In the genomic region with DNA sequence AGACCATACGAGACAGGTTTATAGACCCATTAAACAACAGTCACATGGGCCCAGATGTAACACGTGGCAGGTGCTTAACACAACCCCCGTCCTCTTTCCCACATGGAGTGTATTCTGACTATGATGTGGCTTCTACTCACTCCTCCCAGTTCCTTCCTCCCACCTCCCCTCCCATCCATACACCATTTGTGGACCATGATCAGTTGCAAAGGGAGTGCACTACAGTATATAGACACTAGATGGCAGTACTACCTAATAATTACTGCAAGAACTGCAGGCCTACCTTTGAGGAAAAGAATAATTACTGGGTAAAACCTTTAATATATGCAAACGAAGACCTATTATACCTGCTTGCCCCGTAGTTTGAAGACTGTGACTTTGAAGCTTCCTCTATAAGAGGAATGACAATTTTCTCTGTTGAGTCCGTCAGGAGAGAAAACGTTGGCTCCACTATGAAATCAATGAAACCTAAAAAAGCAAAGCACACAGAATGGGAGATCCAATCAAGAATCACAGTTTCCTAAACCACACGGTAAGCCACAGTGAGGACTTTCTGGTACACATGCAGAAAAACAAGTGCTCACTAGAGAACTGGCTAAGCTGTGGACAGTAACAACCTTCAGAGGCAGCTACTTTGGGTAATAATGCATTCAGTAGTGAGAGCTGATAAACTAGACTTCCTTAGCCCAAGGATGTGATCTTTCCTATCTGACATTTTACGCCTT, we compare ENCODE assay signal across 10 mouse cellular contexts.
DNase-seq lines count a peak whose midpoint lies in the region; ATAC-seq and TF ChIP-seq lines count a peak whose summit lies in the region.
"Had no signal": no experiment of that assay in that cellular context is flagged by ENCODE, and none has a peak within 500 bp of the region (broad histone marks: within the 10 kb centered on the region; RNA-seq: fewer than 3 reads in every experiment).

No protein-coding gene starts in this region.

- intact Hi-C loops in gastrocnemius, postnatal 36 days (cut with DNase I) = no loop called here

- no peak overlapping the region for H3K27ac ChIP-seq in thymus, adult 2 months (ENCODE audit: control insufficient read depth, insufficient read depth, low read length)
- H3K27ac ChIP-seq in liver, embryonic 13.5 days = no peak overlapping the region
- no peak overlapping the region for H3K27ac ChIP-seq in neural tube, embryonic 14.5 days (ENCODE audit: low read depth, low read length)
- H3K27ac ChIP-seq: stomach, embryonic 15.5 days had no signal

- no peak for TF ChIP-seq POLR2A in thymus, adult 2 months (IDR thresholded peaks at IDR 0.05; ENCODE audit: control insufficient read depth, extremely low read depth, insufficient read depth, low read length, poor library complexity)

- no peak overlapping the region for H3K4me3 ChIP-seq in thymus, adult 2 months (ENCODE audit: control insufficient read depth, insufficient read depth, low read length)
- no peak overlapping the region for H3K4me3 ChIP-seq in liver, embryonic 13.5 days (replicated peaks)
- no peak overlapping the region for H3K4me3 ChIP-seq in neural tube, embryonic 14.5 days (ENCODE audit: low read depth, low read length)
- H3K4me3 ChIP-seq: erythroblast, embryonic 14.5 days; stomach, embryonic 15.5 days had no signal

- H3K9ac ChIP-seq in liver, embryonic 13.5 days = no peak overlapping the region
- H3K9ac ChIP-seq in neural tube, embryonic 14.5 days (replicated peaks; ENCODE audit: low read depth, low read length) = no peak overlapping the region
- H3K9ac ChIP-seq: stomach, embryonic 15.5 days had no signal

- 37% methylated on average over 9 of the region's 9 CpGs for WGBS in thymus, adult 2 months
- 34% methylated on average over 9 of the region's 9 CpGs for WGBS in liver, embryonic 13.5 days (ENCODE audit: insufficient replicate concordance)
- 45% methylated on average over 9 of the region's 9 CpGs for WGBS in neural tube, embryonic 14.5 days

- no peaks in the 10 kb centered on the region for H3K27me3 ChIP-seq in thymus, adult 2 months (ENCODE audit: control insufficient read depth, insufficient read depth, low read length)
- H3K27me3 ChIP-seq in liver, embryonic 13.5 days = no peaks in the 10 kb centered on the region
- H3K27me3 ChIP-seq in neural tube, embryonic 14.5 days (ENCODE audit: control insufficient read depth, insufficient read depth, low read length) = no peaks in the 10 kb centered on the region
- H3K27me3 ChIP-seq: stomach, embryonic 15.5 days had no signal

- no peak for TF ChIP-seq CTCF in thymus, adult 2 months (IDR thresholded peaks at IDR 0.05; ENCODE audit: borderline replicate concordance, control insufficient read depth, extremely low read depth, insufficient read depth, low read length, poor library complexity)

- no peak; the same call in 1 of the 2 replicates for ATAC-seq in liver, embryonic 13.5 days (ENCODE audit: low read depth)
- peak; percentile 87 for ATAC-seq in neural tube, embryonic 14.5 days (ENCODE audit: low read depth)

- H3K4me2 ChIP-seq in liver, embryonic 13.5 days = no peak overlapping the region
- no peak overlapping the region for H3K4me2 ChIP-seq in neural tube, embryonic 14.5 days (ENCODE audit: low read depth, low read length)
- H3K4me2 ChIP-seq: stomach, embryonic 15.5 days had no signal

- H3K4me1 ChIP-seq in thymus, adult 2 months (replicated peaks; ENCODE audit: control insufficient read depth, insufficient read depth, low read length) = no peaks in the 10 kb centered on the region
- H3K4me1 ChIP-seq in liver, embryonic 13.5 days (replicated peaks) = no peaks in the 10 kb centered on the region
- H3K4me1 ChIP-seq in neural tube, embryonic 14.5 days (ENCODE audit: control insufficient read depth, insufficient read depth, low read length) = no peaks in the 10 kb centered on the region
- H3K4me1 ChIP-seq: stomach, embryonic 15.5 days had no signal

- no peaks in the 10 kb centered on the region for H3K36me3 ChIP-seq in thymus, adult 2 months (ENCODE audit: control insufficient read depth, insufficient read depth, low read length)
- no peaks in the 10 kb centered on the region for H3K36me3 ChIP-seq in liver, embryonic 13.5 days
- H3K36me3 ChIP-seq in neural tube, embryonic 14.5 days (ENCODE audit: control insufficient read depth, insufficient read depth, low read length) = no peaks in the 10 kb centered on the region
- H3K36me3 ChIP-seq: stomach, embryonic 15.5 days had no signal

- no peaks in the 10 kb centered on the region for H3K9me3 ChIP-seq in liver, embryonic 13.5 days (replicated peaks)
- H3K9me3 ChIP-seq in neural tube, embryonic 14.5 days (ENCODE audit: control insufficient read depth, low read length) = no peaks in the 10 kb centered on the region
- H3K9me3 ChIP-seq: stomach, embryonic 15.5 days had no signal

- peak; percentile 4 for DNase-seq in thymus, adult 2 months
- no peak for DNase-seq in thymus, postnatal 4 days
- DNase-seq in cerebellum, adult 18-20 months = peak; percentile 3 to 17
- peak; percentile 78 for DNase-seq in forelimb bud, embryonic 11.5 days (ENCODE audit: low read depth, low spot score)
- DNase-seq in kidney, adult 9 months = peak; percentile 69
- DNase-seq in liver, embryonic 13.5 days = peak; percentile 3
- DNase-seq in gastrocnemius, postnatal 36 days = no peak

Comparison
In these comparisons a context has a peak if more than half of its experiments do, and no peak if none do; other contexts are left out.
1. DNase-seq: peak in thymus, adult 2 months (single experiment), cerebellum, adult 18-20 months (2 of 2), forelimb bud, embryonic 11.5 days (single experiment), kidney, adult 9 months (single experiment) and liver, embryonic 13.5 days (single experiment); none in thymus, postnatal 4 days (single experiment) and gastrocnemius, postnatal 36 days (0 of 2).